Mouse (Mus musculus): ENCODE results near the gene Letmd1. TPM values are rescaled to one million over a fixed set of nuclear protein-coding genes. Genes with fewer than 3 reads are reported as not detected.

Letmd1 gene
- polyA plus RNA-seq, 1 experiment from 2014 or later, result 25.8 TPM

Other genes with a start within 250 kb of the Letmd1 start
- 34.0 and 40.4 TPM in 2 replicates for gene Atf1, start 241.2 kb upstream of the Letmd1 start, polyA plus RNA-seq (2015; fragmentation: Nextera tagmentation; extraction: Ambion mirVana)
- 0.30 and 0.49 TPM in 2 replicates for gene Tmprss12, start 188.2 kb upstream of the Letmd1 start, polyA plus RNA-seq (2015; fragmentation: Nextera tagmentation; extraction: Ambion mirVana)
- gene Mettl7a1, start 164.9 kb upstream of the Letmd1 start, polyA plus RNA-seq (2015; fragmentation: Nextera tagmentation; extraction: Ambion mirVana), result 9.8 and 10.9 TPM in 2 replicates
- not detected in 2 replicates for gene Mettl7a3, start 134.1 kb upstream of the Letmd1 start, polyA plus RNA-seq (2015; fragmentation: Nextera tagmentation; extraction: Ambion mirVana)
- gene Methig1, start 115.9 kb upstream of the Letmd1 start, polyA plus RNA-seq (2015; fragmentation: Nextera tagmentation; extraction: Ambion mirVana), result 0.09 TPM in 1 of 2 replicates, not detected in the other
- gene Mettl7a2, start 115.8 kb upstream of the Letmd1 start, polyA plus RNA-seq (2015; fragmentation: Nextera tagmentation; extraction: Ambion mirVana), result not detected in 2 replicates
- gene Higd1c, start 104.5 kb upstream of the Letmd1 start, polyA plus RNA-seq (2015; fragmentation: Nextera tagmentation; extraction: Ambion mirVana), result not detected in 2 replicates
- 0.13 TPM in 1 of 2 replicates, not detected in the other for gene Gm5475, start 46.9 kb upstream of the Letmd1 start, polyA plus RNA-seq (2015; fragmentation: Nextera tagmentation; extraction: Ambion mirVana)
- 27.0 and 28.3 TPM in 2 replicates for gene Slc11a2, start 44.0 kb upstream of the Letmd1 start, polyA plus RNA-seq (2015; fragmentation: Nextera tagmentation; extraction: Ambion mirVana)
- gene Csrnp2, start 26.5 kb downstream of the Letmd1 start, polyA plus RNA-seq (2015; fragmentation: Nextera tagmentation; extraction: Ambion mirVana), result 6.7 and 7.3 TPM in 2 replicates
- gene Tfcp2, start 83.0 kb downstream of the Letmd1 start, polyA plus RNA-seq (2015; fragmentation: Nextera tagmentation; extraction: Ambion mirVana), result 20.0 and 21.3 TPM in 2 replicates
- 3.5 and 5.3 TPM in 2 replicates for gene Pou6f1, start 131.0 kb downstream of the Letmd1 start, polyA plus RNA-seq (2015; fragmentation: Nextera tagmentation; extraction: Ambion mirVana)
- 194 and 213 TPM in 2 replicates for gene Dazap2, start 146.3 kb downstream of the Letmd1 start, polyA plus RNA-seq (2015; fragmentation: Nextera tagmentation; extraction: Ambion mirVana)
- 40.6 and 51.8 TPM in 2 replicates for gene Smagp, start 167.9 kb downstream of the Letmd1 start, polyA plus RNA-seq (2015; fragmentation: Nextera tagmentation; extraction: Ambion mirVana)
- 6.0 and 6.3 TPM in 2 replicates for gene Bin2, start 200.5 kb downstream of the Letmd1 start, polyA plus RNA-seq (2015; fragmentation: Nextera tagmentation; extraction: Ambion mirVana)
- 250 and 388 TPM in 2 replicates for gene Cela1, start 218.9 kb downstream of the Letmd1 start, polyA plus RNA-seq (2015; fragmentation: Nextera tagmentation; extraction: Ambion mirVana)

All from stomach, embryonic 16.5 days (tissue).